Mouse (Mus musculus): ENCODE data around the gene Cdrt4.

DNA sequence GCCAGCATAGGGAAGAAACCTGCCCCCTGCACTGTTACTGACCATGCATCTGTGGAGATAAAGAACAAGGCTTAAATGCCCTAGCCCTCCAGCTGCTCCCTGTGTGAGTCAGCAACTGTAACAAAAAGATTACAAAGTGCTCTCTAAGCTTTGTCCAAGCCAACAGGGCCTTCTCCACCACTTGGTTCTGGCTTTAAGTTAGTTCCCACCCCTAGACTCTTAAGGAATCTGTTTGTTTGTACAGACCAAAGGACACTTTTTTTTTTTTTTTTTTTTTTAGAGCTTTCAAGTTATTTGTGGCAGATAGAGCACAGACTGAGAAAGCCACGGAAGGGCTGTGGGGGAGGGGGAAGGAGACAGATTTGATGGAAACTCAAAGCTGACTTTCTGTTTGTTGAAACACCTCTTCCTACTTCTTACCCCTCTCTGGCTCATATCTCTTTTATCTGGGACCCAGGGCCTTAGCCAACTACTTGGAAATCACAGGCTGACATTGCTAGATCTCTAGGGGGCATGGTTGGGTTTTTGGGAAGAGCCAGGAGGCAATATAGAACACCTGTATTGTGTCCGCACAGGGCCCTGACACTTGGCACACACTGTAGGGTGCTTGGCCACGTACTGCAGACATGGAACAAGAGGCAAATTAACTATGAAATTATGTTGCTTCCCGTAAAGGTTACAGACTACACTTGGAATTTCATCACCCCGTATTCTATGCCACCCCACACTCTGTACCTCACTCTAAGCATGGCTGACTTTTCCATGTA is 44.9 kb downstream of the Cdrt4 start:
- no peak for TF ChIP-seq CTCF (IDR thresholded peaks at IDR 0.05; ENCODE audit: borderline replicate concordance, control insufficient read depth, extremely low read depth, insufficient read depth, low read length, poor library complexity)
- TF ChIP-seq POLR2A (IDR thresholded peaks at IDR 0.05; ENCODE audit: control insufficient read depth, extremely low read depth, insufficient read depth, low read length, poor library complexity), result no peak

Data from thymus, adult 2 months (tissue).